In genomic region chrX:75402668-75403067, GRCm38 (mm10) we compare ENCODE assay signal across 15 mouse cellular contexts. TPM values are rescaled to one million over a fixed set of nuclear protein-coding genes. Genes with fewer than 3 reads are reported as not detected.
DNase-seq lines count a peak whose midpoint lies in the region; ATAC-seq and TF ChIP-seq lines count a peak whose summit lies in the region.
"Had no signal": no experiment of that assay in that cellular context is flagged by ENCODE, and none has a peak within 500 bp of the region (broad histone marks: within the 10 kb centered on the region; RNA-seq: fewer than 3 reads in every experiment).

No protein-coding gene starts in this region.

- no peak overlapping the region for H3K9ac ChIP-seq in liver, adult 2 months (ENCODE audit: low read depth, low read length)
- no peak overlapping the region for H3K9ac ChIP-seq in midbrain, embryonic 13.5 days (replicated peaks)
- H3K9ac ChIP-seq: forebrain, postnatal 0 days; neural tube, embryonic 15.5 days had no signal

- TF ChIP-seq POLR2A in liver, adult 2 months (IDR thresholded peaks at IDR 0.05; ENCODE audit: extremely low read depth, insufficient read depth, low read length): no peak

- TF ChIP-seq CTCF in liver, adult 2 months (IDR thresholded peaks at IDR 0.05; ENCODE audit: low read depth, low read length): no peak

- no peak overlapping the region for H3K4me3 ChIP-seq in liver, adult 2 months (ENCODE audit: insufficient read depth, low read depth, low read length)
- H3K4me3 ChIP-seq in midbrain, embryonic 13.5 days (replicated peaks): no peak overlapping the region
- H3K4me3 ChIP-seq: megakaryocyte, embryonic 14.5 days; neural tube, embryonic 15.5 days had no signal

- peak; percentile 31 for DNase-seq in kidney, adult 11 months
- DNase-seq in kidney, adult 18-20 months: no peak
- peak; percentile 32 for DNase-seq in c-Kit-positive CD71-positive TER-119-negative erythroid progenitor cells, embryonic 14.5 days (ENCODE audit: low read depth)
- peak; percentile 19 for DNase-seq in liver, adult 2 months (ENCODE audit: extremely low read depth, low read depth, low spot score)
- peak; percentile 57 for DNase-seq in lung, postnatal 36 days
- no peak for DNase-seq in left cerebral cortex, postnatal 14 days (ENCODE audit: low spot score in 2 of 2)
- DNase-seq: cerebellum, adult 9-10 months; embryo, embryonic 11 days; forebrain, postnatal 0 days; gastrocnemius, postnatal 10 days; kidney, postnatal 10 days had no signal

- no peaks in the 10 kb centered on the region for H3K79me2 ChIP-seq in liver, adult 2 months (ENCODE audit: control insufficient read depth, insufficient read depth, low read length)

- H3K4me1 ChIP-seq in liver, adult 2 months (ENCODE audit: control insufficient read depth, insufficient read depth, low read length): no peaks in the 10 kb centered on the region; the same call in 1 of the 2 replicates
- no peaks in the 10 kb centered on the region for H3K4me1 ChIP-seq in midbrain, embryonic 13.5 days (replicated peaks)
- H3K4me1 ChIP-seq: neural tube, embryonic 15.5 days had no signal

- peak overlapping the region; percentile 48 for H3K27ac ChIP-seq in liver, adult 2 months (replicated peaks; ENCODE audit: insufficient read depth, low read depth, low read length)
- no peak overlapping the region for H3K27ac ChIP-seq in midbrain, embryonic 13.5 days
- H3K27ac ChIP-seq: hindbrain, postnatal 0 days; neural tube, embryonic 15.5 days had no signal

- ATAC-seq in midbrain, embryonic 13.5 days: no peak
- ATAC-seq: forebrain, postnatal 0 days; hindbrain, postnatal 0 days had no signal

- no peaks in the 10 kb centered on the region for H3K9me3 ChIP-seq in midbrain, embryonic 13.5 days
- H3K9me3 ChIP-seq: neural tube, embryonic 15.5 days had no signal

- H3K36me3 ChIP-seq in liver, adult 2 months (ENCODE audit: control insufficient read depth, insufficient read depth, low read length): peaks cover 2% of the 10 kb centered on the region
- H3K36me3 ChIP-seq in midbrain, embryonic 13.5 days: 0 out of 2 replicates have a peak, but pooled peaks cover 6% of the 10 kb centered on the region
- H3K36me3 ChIP-seq: neural tube, embryonic 15.5 days had no signal

- intact Hi-C loops in left cerebral cortex, postnatal 14 days (cut with DNase I): no loop called here

- WGBS in liver, adult 2 months: 86% methylated on average over 2 of the region's 2 CpGs
- 82% methylated on average over 2 of the region's 2 CpGs for WGBS in midbrain, embryonic 13.5 days

- H3K4me2 ChIP-seq in midbrain, embryonic 13.5 days (replicated peaks): no peak overlapping the region
- H3K4me2 ChIP-seq: neural tube, embryonic 15.5 days had no signal

- no peaks in the 10 kb centered on the region for H3K27me3 ChIP-seq in liver, adult 2 months (ENCODE audit: control insufficient read depth, insufficient read depth, low read length)
- H3K27me3 ChIP-seq in midbrain, embryonic 13.5 days: no peaks in the 10 kb centered on the region
- H3K27me3 ChIP-seq: megakaryocyte, embryonic 14.5 days; neural tube, embryonic 15.5 days had no signal

RNA-seq across cellular contexts. Expression of gene Cmc4, which starts 13.7 kb away (rescaled TPM):
- total RNA-seq in liver, adult 2 months (2014; rRNA removed): 4.6 and 5.0 TPM in 2 replicates
- 2.2 and 2.9 TPM in 2 replicates for polyA plus RNA-seq in liver, adult 2 months (2012; rRNA removed)
- polyA plus RNA-seq in midbrain, embryonic 13.5 days (2015; fragmentation: Nextera tagmentation; extraction: Ambion mirVana): 20.2 and 24.0 TPM in 2 replicates
- 10 to 100 TPM; 10.5 to 12.2 TPM for total RNA-seq in left cerebral cortex, postnatal 14 days (2021)

RNA-seq across cellular contexts. Expression of gene Mtcp1, which starts 13.7 kb away (rescaled TPM):
- 8.8 and 9.5 TPM in 2 replicates for total RNA-seq in liver, adult 2 months (2014; rRNA removed)
- polyA plus RNA-seq in liver, adult 2 months (2012; rRNA removed): 1.7 and 2.1 TPM in 2 replicates
- 8.4 and 8.5 TPM in 2 replicates for polyA plus RNA-seq in midbrain, embryonic 13.5 days (2015; fragmentation: Nextera tagmentation; extraction: Ambion mirVana)
- 1 to 10 TPM; 5.6 to 7.9 TPM for total RNA-seq in left cerebral cortex, postnatal 14 days (2021)

RNA-seq across cellular contexts. Expression of gene Brcc3, which starts 13.8 kb away (rescaled TPM):
- 14.0 and 14.6 TPM in 2 replicates for total RNA-seq in liver, adult 2 months (2014; rRNA removed)
- polyA plus RNA-seq in liver, adult 2 months (2012; rRNA removed): 8.7 and 9.1 TPM in 2 replicates
- 59.6 and 60.4 TPM in 2 replicates for polyA plus RNA-seq in midbrain, embryonic 13.5 days (2015; fragmentation: Nextera tagmentation; extraction: Ambion mirVana)
- total RNA-seq in left cerebral cortex, postnatal 14 days (2021): 10 to 100 TPM; 34.0 to 41.9 TPM

RNA-seq across cellular contexts. Expression of gene F8, which starts 20.3 kb away (rescaled TPM):
- 21.3 and 32.5 TPM in 2 replicates for total RNA-seq in liver, adult 2 months (2014; rRNA removed)
- polyA plus RNA-seq in liver, adult 2 months (2012; rRNA removed): 0.57 and 1.6 TPM in 2 replicates
- 1.5 and 2.7 TPM in 2 replicates for polyA plus RNA-seq in midbrain, embryonic 13.5 days (2015; fragmentation: Nextera tagmentation; extraction: Ambion mirVana)
- total RNA-seq in left cerebral cortex, postnatal 14 days (2021): 1 to 10 TPM; 1.5 to 1.9 TPM

RNA-seq across cellular contexts. Expression of gene Fundc2, which starts 20.5 kb away (rescaled TPM):
- 5.6 and 6.8 TPM in 2 replicates for total RNA-seq in liver, adult 2 months (2014; rRNA removed)
- 1.1 and 1.2 TPM in 2 replicates for polyA plus RNA-seq in liver, adult 2 months (2012; rRNA removed)
- 34.9 and 40.0 TPM in 2 replicates for polyA plus RNA-seq in midbrain, embryonic 13.5 days (2015; fragmentation: Nextera tagmentation; extraction: Ambion mirVana)
- total RNA-seq in left cerebral cortex, postnatal 14 days (2021): 10 to 100 TPM; 40.5 to 41.8 TPM

Comparison
In these comparisons a context has a peak if more than half of its experiments do, and no peak if none do; other contexts are left out.
1. DNase-seq: peak in kidney, adult 11 months (single experiment), c-Kit-positive CD71-positive TER-119-negative erythroid progenitor cells, embryonic 14.5 days (single experiment), liver, adult 2 months (single experiment) and lung, postnatal 36 days (single experiment); none in kidney, adult 18-20 months (single experiment) and left cerebral cortex, postnatal 14 days (0 of 2).